Mouse (Mus musculus): ENCODE data around the gene Zfp866. TPM values are rescaled to one million over a fixed set of nuclear protein-coding genes. Genes with fewer than 3 reads are reported as not detected.

Gene Zfp866
- polyA plus RNA-seq (2014; fragmentation: Nextera tagmentation; extraction: Ambion mirVana): 40.3 and 40.5 TPM in 2 replicates

DNA sequence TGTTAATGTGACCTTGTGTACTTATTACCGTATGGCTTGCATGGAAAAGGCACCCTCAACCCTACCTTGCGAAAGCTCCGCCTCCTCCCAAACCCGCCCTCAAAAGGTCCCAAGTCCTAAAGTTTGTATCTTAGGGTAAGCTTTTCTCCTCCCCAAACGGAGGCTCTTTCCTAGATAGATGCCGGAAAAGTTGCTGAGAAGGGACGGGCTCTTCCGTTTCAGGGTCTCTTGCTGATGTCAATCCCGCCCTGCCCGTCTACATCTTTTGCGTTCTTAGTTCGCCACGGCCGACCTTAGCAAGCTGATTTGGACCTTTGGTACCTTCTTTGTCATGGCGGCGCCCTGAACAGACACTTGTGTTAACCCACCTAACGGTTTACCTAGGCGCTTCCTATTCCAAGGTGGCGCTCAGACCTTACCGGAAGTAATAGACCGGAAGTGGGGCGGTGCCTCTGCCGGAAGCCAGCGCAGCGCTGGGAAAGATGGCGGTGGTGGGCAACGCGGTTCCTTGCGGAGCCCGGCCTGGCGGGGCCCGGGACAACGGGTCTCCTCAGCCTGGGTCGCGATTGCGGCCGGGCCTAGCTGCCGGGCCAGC is at the start of gene Zfp866, which contains the start of gene Atp13a1:
Gene Zfp866 (minus strand): TSS at position 406 of the 595 bp plus-strand sequence.
Gene Atp13a1 (plus strand): TSS at position 391 of the 595 bp plus-strand sequence.
- ATAC-seq (ENCODE audit: low FRiP score) (peak; percentile 96), DNase-seq (ENCODE audit: low spot score) (peak; percentile 91)
- peaks cover 16% of the 10 kb centered on the region for H3K4me1 ChIP-seq (replicated peaks; ENCODE audit: control insufficient read depth, insufficient read depth, low read length)
- peak within 1 kb of the TSS; percentile 98 for H3K9ac ChIP-seq
- peak within 1 kb of the TSS; percentile 86 for H3K27ac ChIP-seq
- no peaks in the 10 kb centered on the region for H3K27me3 ChIP-seq (ENCODE audit: control insufficient read depth, insufficient read depth, low read length)
- H3K4me3 ChIP-seq (replicated peaks; ENCODE audit: low read length): peak within 1 kb of the TSS; percentile 97
- H3K9me3 ChIP-seq (ENCODE audit: control insufficient read depth, low read length): no peaks in the 10 kb centered on the region
- WGBS: under 1% methylated on average over 38 of the region's 38 CpGs
- H3K4me2 ChIP-seq (replicated peaks): peak within 1 kb of the TSS; percentile 61
- H3K36me3 ChIP-seq (replicated peaks; ENCODE audit: control insufficient read depth, insufficient read depth): peaks cover 26% of the 10 kb centered on the region

DNA sequence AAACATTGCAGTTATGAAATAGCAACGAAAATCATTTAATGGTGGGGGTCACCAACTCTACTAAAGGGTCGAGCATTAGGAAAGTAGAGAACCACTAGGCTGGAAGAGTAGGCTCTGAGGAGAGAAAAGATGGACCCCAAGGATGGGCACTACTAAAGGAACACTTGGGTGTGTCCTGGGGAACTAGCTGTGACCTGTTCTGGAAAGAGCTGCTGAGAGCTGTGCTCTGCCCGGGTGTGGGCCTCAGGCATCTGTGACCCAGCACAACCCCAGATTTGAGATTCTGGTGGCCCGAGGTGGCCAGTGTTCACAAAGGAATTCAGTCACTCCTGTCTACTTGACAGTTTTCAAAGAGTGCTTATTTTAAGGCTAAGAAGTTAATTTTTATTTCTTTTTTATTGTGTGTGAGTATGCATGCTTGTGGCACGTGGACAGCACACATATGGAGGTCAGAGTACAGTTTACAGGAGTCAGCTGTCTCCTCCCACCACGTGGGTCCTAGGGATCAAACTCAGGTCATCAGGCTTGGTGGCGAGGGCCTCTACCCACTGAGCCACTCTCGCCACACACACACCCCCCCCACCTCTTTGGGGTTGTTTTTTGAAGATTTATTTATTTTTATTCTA is 46.2 kb upstream of the Zfp866 start:
- Histone ChIP-seq H3K9me3 (ENCODE audit: control insufficient read depth, low read length) (no peaks in the 10 kb centered on the region), H3K27ac (no peak overlapping the region), H3K4me2 (replicated peaks) (no peak overlapping the region), H3K36me3 (replicated peaks; ENCODE audit: control insufficient read depth, insufficient read depth) (peaks cover 12% of the 10 kb centered on the region; the same call in 1 of the 2 replicates), H3K9ac (no peak overlapping the region), H3K4me3 (replicated peaks; ENCODE audit: low read length) (no peak overlapping the region), H3K4me1 (replicated peaks; ENCODE audit: control insufficient read depth, insufficient read depth, low read length) (peaks cover 10% of the 10 kb centered on the region; the same call in 1 of the 2 replicates), H3K27me3 (ENCODE audit: control insufficient read depth, insufficient read depth, low read length) (no peaks in the 10 kb centered on the region)
- DNase-seq (ENCODE audit: low spot score) (no peak), ATAC-seq (ENCODE audit: low FRiP score) (no peak)
- 85% methylated on average over 8 of the region's 8 CpGs for WGBS

DNA sequence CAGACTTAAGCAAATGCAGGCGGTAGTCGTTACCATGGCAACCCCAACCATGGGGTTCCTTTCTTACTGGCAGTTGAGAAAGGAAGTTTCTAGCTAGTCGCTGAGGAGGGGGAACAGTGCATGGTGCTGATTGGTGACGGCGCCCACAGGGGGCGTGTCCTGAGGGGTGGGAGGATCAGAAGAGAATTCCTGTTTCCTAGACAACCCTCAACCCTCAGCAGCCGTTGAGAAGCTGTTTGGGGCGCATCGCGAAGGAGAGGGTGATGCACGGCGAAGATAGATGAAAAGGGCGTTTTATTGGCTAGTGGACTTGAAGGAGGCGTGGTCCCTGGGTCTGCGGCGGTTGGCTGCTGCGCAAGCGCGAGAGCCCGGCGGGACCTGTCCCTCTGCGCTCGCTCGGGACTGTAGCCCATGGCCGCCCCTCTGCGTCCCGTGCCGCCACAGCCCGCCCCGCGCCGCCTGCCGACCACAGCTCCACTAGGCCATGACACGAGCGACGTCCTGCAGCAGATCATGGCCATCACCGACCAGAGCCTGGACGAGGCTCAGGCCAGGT is 41.4 kb upstream of the Zfp866 start, which contains the start of gene Pbx4:
Gene Pbx4 (plus strand): TSS at position 194 of the 556 bp plus-strand sequence.
- Histone ChIP-seq H3K4me3 (replicated peaks; ENCODE audit: low read length) (peak within 1 kb of the TSS; percentile 52), H3K27ac (peak within 1 kb of the TSS; percentile 74), H3K36me3 (replicated peaks; ENCODE audit: control insufficient read depth, insufficient read depth) (peaks cover 20% of the 10 kb centered on the region), H3K9me3 (ENCODE audit: control insufficient read depth, low read length) (no peaks in the 10 kb centered on the region), H3K27me3 (ENCODE audit: control insufficient read depth, insufficient read depth, low read length) (no peaks in the 10 kb centered on the region), H3K4me1 (replicated peaks; ENCODE audit: control insufficient read depth, insufficient read depth, low read length) (peaks cover 17% of the 10 kb centered on the region), H3K4me2 (replicated peaks) (peak within 1 kb of the TSS; percentile 63), H3K9ac (peak within 1 kb of the TSS; percentile 63)
- DNase-seq (ENCODE audit: low spot score) (peak; percentile 94), ATAC-seq (ENCODE audit: low FRiP score) (peak; percentile 98)
- under 1% methylated on average over 38 of the region's 38 CpGs for WGBS

DNA sequence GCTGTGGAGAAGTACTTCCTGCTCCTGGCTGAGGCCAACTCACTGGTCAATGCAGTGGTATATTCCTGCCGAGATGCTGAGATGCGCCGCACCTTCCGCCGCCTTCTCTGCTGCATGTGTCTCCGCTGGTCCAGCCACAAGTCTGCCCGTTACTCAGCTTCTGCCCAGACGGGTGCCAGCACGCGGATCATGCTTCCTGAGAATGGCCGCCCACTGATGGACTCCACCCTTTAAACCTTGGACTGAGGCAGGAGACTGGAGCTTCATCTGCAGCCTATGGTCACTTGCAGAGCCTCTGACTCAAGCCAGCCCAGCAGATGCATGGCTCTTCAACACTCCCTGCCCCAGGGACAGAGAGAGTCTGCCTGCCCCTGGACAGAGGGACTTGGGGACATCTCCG is 35.4 kb upstream of the Zfp866 start:
- 96% methylated on average over 12 of the region's 12 CpGs for WGBS
- H3K9ac ChIP-seq: no peak overlapping the region
- no peaks in the 10 kb centered on the region for H3K27me3 ChIP-seq (ENCODE audit: control insufficient read depth, insufficient read depth, low read length)
- no peaks in the 10 kb centered on the region for H3K9me3 ChIP-seq (ENCODE audit: control insufficient read depth, low read length)
- H3K36me3 ChIP-seq (replicated peaks; ENCODE audit: control insufficient read depth, insufficient read depth): peaks cover 36% of the 10 kb centered on the region
- DNase-seq (ENCODE audit: low spot score) (no peak), ATAC-seq (ENCODE audit: low FRiP score) (no peak)
- no peak overlapping the region for H3K4me2 ChIP-seq (replicated peaks)
- H3K4me1 ChIP-seq (replicated peaks; ENCODE audit: control insufficient read depth, insufficient read depth, low read length): peaks cover 30% of the 10 kb centered on the region
- no peak overlapping the region for H3K4me3 ChIP-seq (replicated peaks; ENCODE audit: low read length)
- H3K27ac ChIP-seq: no peak overlapping the region

DNA sequence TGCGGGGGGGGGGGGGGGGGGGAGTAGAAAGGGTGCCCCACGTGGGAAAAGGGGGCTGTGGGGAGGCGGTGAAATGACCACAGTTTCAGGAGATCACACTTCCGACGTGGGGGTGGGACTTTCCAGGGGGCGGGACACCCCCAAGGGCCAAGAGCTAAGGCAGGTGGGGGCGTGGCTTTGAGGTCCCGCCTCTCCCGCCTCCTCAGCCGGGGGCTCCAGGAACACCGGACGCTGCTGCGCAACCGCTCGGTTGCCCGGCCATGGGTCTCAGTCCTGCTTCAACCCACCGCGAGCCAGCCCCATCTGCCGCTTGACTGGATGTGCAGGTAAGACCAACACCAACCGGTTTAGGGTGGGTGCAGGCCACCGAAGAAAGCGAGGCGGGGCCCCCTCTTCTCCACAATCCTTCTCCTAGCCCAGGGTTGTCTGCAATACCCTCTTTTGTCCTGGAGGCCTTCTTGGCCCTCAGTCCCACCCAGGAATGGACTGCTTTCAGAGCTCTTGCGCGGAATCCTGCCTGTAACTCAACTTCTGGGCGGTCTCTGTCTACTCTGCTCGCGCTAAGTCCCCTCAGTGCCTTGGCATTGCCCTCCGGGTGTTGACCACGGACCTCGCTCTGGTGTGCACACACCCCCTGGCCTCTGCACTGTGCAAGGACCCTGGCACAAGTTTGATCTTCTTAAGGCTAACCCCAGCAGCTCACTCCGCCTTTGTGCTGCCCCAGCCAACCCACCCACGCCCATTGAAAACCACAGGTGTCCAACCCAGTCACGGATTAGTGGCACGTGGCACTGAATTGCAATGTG is 31.6 kb upstream of the Zfp866 start, which contains the start of gene Lpar2:
Gene Lpar2 (plus strand): TSS at position 44 of the 806 bp plus-strand sequence.
- WGBS: 1% methylated on average over 31 of the region's 35 CpGs
- Histone ChIP-seq H3K36me3 (replicated peaks; ENCODE audit: control insufficient read depth, insufficient read depth) (peaks cover 45% of the 10 kb centered on the region), H3K27me3 (ENCODE audit: control insufficient read depth, insufficient read depth, low read length) (no peaks in the 10 kb centered on the region), H3K4me3 (replicated peaks; ENCODE audit: low read length) (peak within 1 kb of the TSS; percentile 58), H3K9me3 (ENCODE audit: control insufficient read depth, low read length) (no peaks in the 10 kb centered on the region), H3K4me2 (replicated peaks) (peak within 1 kb of the TSS; percentile 70), H3K9ac (peak within 1 kb of the TSS; percentile 78), H3K4me1 (replicated peaks; ENCODE audit: control insufficient read depth, insufficient read depth, low read length) (peaks cover 30% of the 10 kb centered on the region), H3K27ac (peak within 1 kb of the TSS; percentile 74)
- DNase-seq (ENCODE audit: low spot score) (peak; percentile 69), ATAC-seq (ENCODE audit: low FRiP score) (peak; percentile 74)

DNA sequence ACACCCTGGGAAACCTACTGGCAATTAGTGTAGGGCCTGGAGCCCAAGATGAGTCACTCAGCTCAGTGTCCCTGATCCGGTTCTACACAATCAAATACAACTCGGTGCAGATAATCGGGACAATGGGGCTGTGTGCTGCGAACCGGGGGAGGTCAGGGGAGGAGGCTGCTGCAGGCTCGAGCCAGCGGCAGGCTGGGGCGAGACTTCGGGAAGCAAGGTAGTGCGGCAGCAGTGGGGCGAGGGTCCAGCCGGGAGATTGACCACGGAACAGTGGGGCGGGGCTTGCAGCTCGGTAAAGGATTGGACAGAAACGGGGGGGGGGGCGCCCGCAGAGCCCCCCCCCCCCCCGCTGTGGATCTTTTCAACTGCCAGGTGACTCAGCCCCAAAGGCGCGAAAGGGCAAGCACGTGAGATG is 31.0 kb upstream of the Zfp866 start:
- Histone ChIP-seq H3K9ac (peak overlapping the region; percentile 78), H3K4me3 (replicated peaks; ENCODE audit: low read length) (peak overlapping the region; percentile 58), H3K9me3 (ENCODE audit: control insufficient read depth, low read length) (no peaks in the 10 kb centered on the region), H3K4me2 (replicated peaks) (peak overlapping the region; percentile 70), H3K27ac (peak overlapping the region; percentile 74), H3K27me3 (ENCODE audit: control insufficient read depth, insufficient read depth, low read length) (no peaks in the 10 kb centered on the region), H3K4me1 (replicated peaks; ENCODE audit: control insufficient read depth, insufficient read depth, low read length) (peaks cover 30% of the 10 kb centered on the region), H3K36me3 (replicated peaks; ENCODE audit: control insufficient read depth, insufficient read depth) (peaks cover 45% of the 10 kb centered on the region)
- DNase-seq (ENCODE audit: low spot score) (peak; percentile 60), ATAC-seq (ENCODE audit: low FRiP score) (peak; percentile 39)
- WGBS: 1% methylated on average over 11 of the region's 22 CpGs

DNA sequence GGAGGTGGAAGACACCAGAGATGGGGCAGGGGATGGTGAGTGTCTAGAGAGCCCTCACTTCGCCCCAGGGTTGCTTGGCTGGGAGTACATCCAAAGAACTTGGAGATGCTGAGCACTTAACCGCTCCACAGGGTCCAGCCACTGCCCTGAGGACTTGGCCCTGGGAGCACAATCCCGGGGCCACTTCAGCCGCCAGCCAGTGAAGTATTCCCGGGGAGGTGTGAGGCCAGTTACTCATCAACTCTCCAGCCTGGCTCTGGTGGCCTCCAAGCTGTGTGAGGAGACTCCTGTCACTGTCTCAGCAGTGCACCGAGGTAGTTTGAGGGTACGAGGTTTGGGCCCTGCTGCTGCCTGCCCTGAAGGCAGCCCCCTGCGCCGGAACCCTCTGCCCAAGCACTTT is 29.5 kb upstream of the Zfp866 start:
- H3K9me3 ChIP-seq (ENCODE audit: control insufficient read depth, low read length): no peaks in the 10 kb centered on the region
- no peak overlapping the region for H3K4me2 ChIP-seq (replicated peaks)
- ATAC-seq (ENCODE audit: low FRiP score) (no peak), DNase-seq (ENCODE audit: low spot score) (no peak)
- peaks cover 27% of the 10 kb centered on the region for H3K4me1 ChIP-seq (replicated peaks; ENCODE audit: control insufficient read depth, insufficient read depth, low read length)
- H3K9ac ChIP-seq: no peak overlapping the region
- 78% methylated on average over 9 of the region's 9 CpGs for WGBS
- H3K27me3 ChIP-seq (ENCODE audit: control insufficient read depth, insufficient read depth, low read length): no peaks in the 10 kb centered on the region
- peaks cover 50% of the 10 kb centered on the region for H3K36me3 ChIP-seq (replicated peaks; ENCODE audit: control insufficient read depth, insufficient read depth)
- H3K4me3 ChIP-seq (replicated peaks; ENCODE audit: low read length): no peak overlapping the region
- H3K27ac ChIP-seq: no peak overlapping the region

DNA sequence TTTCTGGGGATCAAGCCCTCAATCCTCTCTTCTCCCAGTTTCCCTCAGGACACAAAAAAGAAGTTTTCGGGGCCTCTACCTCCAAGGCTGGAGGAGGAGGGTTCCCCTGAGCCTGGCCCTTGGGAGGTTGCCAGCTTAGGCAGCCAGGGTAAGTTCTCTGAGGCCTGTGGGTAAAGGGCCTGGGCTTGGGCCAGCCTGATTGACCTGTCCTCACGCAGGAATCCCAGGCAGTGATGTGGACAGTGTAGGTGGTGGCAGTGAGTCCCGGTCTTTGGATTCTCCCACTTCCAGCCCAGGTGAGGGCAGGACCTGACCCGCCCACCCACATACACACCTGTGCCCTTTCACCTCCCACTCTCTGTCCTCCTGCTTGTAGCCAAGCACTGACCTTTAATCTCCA is 24.4 kb upstream of the Zfp866 start:
- H3K9ac ChIP-seq: no peak overlapping the region
- H3K27ac ChIP-seq: no peak overlapping the region
- WGBS: 98% methylated on average over 4 of the region's 4 CpGs
- ATAC-seq (ENCODE audit: low FRiP score): no peak
- DNase-seq (ENCODE audit: low spot score): no peak
- H3K9me3 ChIP-seq (ENCODE audit: control insufficient read depth, low read length): no peaks in the 10 kb centered on the region
- no peaks in the 10 kb centered on the region for H3K27me3 ChIP-seq (ENCODE audit: control insufficient read depth, insufficient read depth, low read length)
- no peak overlapping the region for H3K4me3 ChIP-seq (replicated peaks; ENCODE audit: low read length)
- no peaks in the 10 kb centered on the region for H3K4me1 ChIP-seq (replicated peaks; ENCODE audit: control insufficient read depth, insufficient read depth, low read length)
- no peak overlapping the region for H3K4me2 ChIP-seq (replicated peaks)
- peaks cover 77% of the 10 kb centered on the region for H3K36me3 ChIP-seq (replicated peaks; ENCODE audit: control insufficient read depth, insufficient read depth)

DNA sequence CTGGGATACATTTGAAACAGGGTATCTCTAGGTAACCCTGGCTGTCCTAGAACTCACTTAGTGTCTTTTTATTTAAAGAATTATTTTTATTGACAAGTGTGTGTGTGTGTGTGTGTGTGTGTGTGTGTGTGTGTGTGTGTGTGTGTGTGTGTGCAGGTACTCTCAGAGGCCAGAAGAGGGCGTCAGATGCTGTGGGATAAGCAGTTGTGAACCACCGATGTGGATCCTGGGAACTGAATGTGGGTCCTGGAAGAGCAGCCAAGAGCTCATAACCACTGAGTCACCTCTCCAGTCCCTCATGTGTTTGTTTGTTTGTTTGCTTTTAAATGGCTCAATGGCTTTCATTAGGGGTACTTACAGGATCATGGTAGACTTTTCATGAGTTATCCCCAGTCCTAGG is 23.9 kb upstream of the Zfp866 start:
- peaks cover 2% of the 10 kb centered on the region; the same call in 1 of the 2 replicates for H3K4me1 ChIP-seq (replicated peaks; ENCODE audit: control insufficient read depth, insufficient read depth, low read length)
- H3K36me3 ChIP-seq (replicated peaks; ENCODE audit: control insufficient read depth, insufficient read depth): peaks cover 77% of the 10 kb centered on the region
- 92% methylated on average over 2 of the region's 2 CpGs for WGBS
- H3K4me3 ChIP-seq (replicated peaks; ENCODE audit: low read length): no peak overlapping the region
- no peak overlapping the region for H3K4me2 ChIP-seq (replicated peaks)
- H3K9me3 ChIP-seq (ENCODE audit: control insufficient read depth, low read length): no peaks in the 10 kb centered on the region
- no peaks in the 10 kb centered on the region for H3K27me3 ChIP-seq (ENCODE audit: control insufficient read depth, insufficient read depth, low read length)
- no peak overlapping the region for H3K9ac ChIP-seq
- no peak for ATAC-seq (ENCODE audit: low FRiP score)
- DNase-seq (ENCODE audit: low spot score): no peak
- no peak overlapping the region for H3K27ac ChIP-seq
